In genomic region chr5:148450924-148451323, GRCm38 (mm10) we compare ENCODE assay signal across 10 mouse cellular contexts. TPM values are rescaled to one million over a fixed set of nuclear protein-coding genes. Genes with fewer than 3 reads are reported as not detected.
DNase-seq lines count a peak whose midpoint lies in the region; ATAC-seq and TF ChIP-seq lines count a peak whose summit lies in the region.
"Had no signal": no experiment of that assay in that cellular context is flagged by ENCODE, and none has a peak within 500 bp of the region (broad histone marks: within the 10 kb centered on the region; RNA-seq: fewer than 3 reads in every experiment).

No protein-coding gene starts in this region.

- no peak overlapping the region for H3K4me3 ChIP-seq in neural tube, embryonic 11.5 days (ENCODE audit: low read depth, low read length)
- H3K4me3 ChIP-seq in intestine, embryonic 14.5 days (ENCODE audit: low read depth, low read length) = no peak overlapping the region
- H3K4me3 ChIP-seq in olfactory bulb, adult 2 months (ENCODE audit: insufficient read depth, low read depth, low read length) = no peak overlapping the region
- H3K4me3 ChIP-seq: erythroblast, embryonic 14.5 days; neural tube, embryonic 13.5 days had no signal

- H3K36me3 ChIP-seq in neural tube, embryonic 11.5 days (ENCODE audit: control insufficient read depth, insufficient read depth, low read length) = no peaks in the 10 kb centered on the region
- H3K36me3 ChIP-seq in intestine, embryonic 14.5 days (ENCODE audit: control insufficient read depth, insufficient read depth, low read length) = no peaks in the 10 kb centered on the region
- H3K36me3 ChIP-seq: neural tube, embryonic 13.5 days had no signal

- H3K4me1 ChIP-seq in neural tube, embryonic 11.5 days (ENCODE audit: control insufficient read depth, insufficient read depth, low read length) = no peaks in the 10 kb centered on the region
- H3K4me1 ChIP-seq in intestine, embryonic 14.5 days (replicated peaks; ENCODE audit: control insufficient read depth, insufficient read depth, low read length) = no peaks in the 10 kb centered on the region
- H3K4me1 ChIP-seq in olfactory bulb, adult 2 months (ENCODE audit: control insufficient read depth, insufficient read depth, low read length) = peaks cover 8% of the 10 kb centered on the region

- intact Hi-C loops in left cerebral cortex, postnatal 36 days (cut with DNase I) = loop anchor here (1.0 to 5.0 kb wide), 3 partner anchors 49 to 341 kb away; no protein-coding TSS in a partner anchor

- ATAC-seq in neural tube, embryonic 11.5 days (ENCODE audit: insufficient read depth, low FRiP score, low TSS enrichment) = no peak
- peak; percentile 65; the same call in 1 of the 2 replicates for ATAC-seq in frontal cortex, adult (ENCODE audit: low TSS enrichment)
- no peak; the same call in 1 of the 2 replicates for ATAC-seq in intestine, embryonic 14.5 days (replicated peaks; ENCODE audit: low FRiP score, low TSS enrichment, low read depth)

- H3K27ac ChIP-seq in neural tube, embryonic 11.5 days (ENCODE audit: low read depth, low read length) = no peak overlapping the region
- no peak overlapping the region for H3K27ac ChIP-seq in intestine, embryonic 14.5 days (ENCODE audit: low read depth)
- H3K27ac ChIP-seq in olfactory bulb, adult 2 months (ENCODE audit: insufficient read depth, low read depth, low read length) = no peak overlapping the region
- H3K27ac ChIP-seq: neural tube, embryonic 13.5 days had no signal

- TF ChIP-seq POLR2A in olfactory bulb, adult 2 months (IDR thresholded peaks at IDR 0.05; ENCODE audit: insufficient read depth, low read depth, low read length) = no peak

- H3K4me2 ChIP-seq in neural tube, embryonic 11.5 days (ENCODE audit: low read depth) = no peak overlapping the region
- no peak overlapping the region for H3K4me2 ChIP-seq in intestine, embryonic 14.5 days (ENCODE audit: low read length)
- H3K4me2 ChIP-seq: neural tube, embryonic 13.5 days had no signal

- no peak overlapping the region for H3K9ac ChIP-seq in neural tube, embryonic 11.5 days (ENCODE audit: low read length)
- no peak overlapping the region for H3K9ac ChIP-seq in intestine, embryonic 14.5 days (ENCODE audit: low read length)
- H3K9ac ChIP-seq: neural tube, embryonic 13.5 days had no signal

- TF ChIP-seq CTCF in olfactory bulb, adult 2 months (IDR thresholded peaks at IDR 0.05; ENCODE audit: insufficient read depth, low read depth, low read length) = peak; percentile 24

- DNase-seq in neural tube, embryonic 11.5 days (ENCODE audit: low spot score) = peak; percentile 32
- no peak for DNase-seq in neural tube, embryonic 10.5 days (ENCODE audit: extremely low spot score, low spot score)
- DNase-seq in brain, adult 2 months (ENCODE audit: low read depth, low spot score) = peak; percentile 78
- DNase-seq in intestine, embryonic 14.5 days (ENCODE audit: low spot score) = peak; percentile 60
- peak; percentile 37 to 43 for DNase-seq in left cerebral cortex, postnatal 36 days (ENCODE audit: low spot score in 2 of 2)
- DNase-seq in thymus, postnatal 10 days (ENCODE audit: low spot score in 2 of 2) = peak; percentile 53 to 87

- no peaks in the 10 kb centered on the region for H3K9me3 ChIP-seq in neural tube, embryonic 11.5 days (ENCODE audit: control insufficient read depth, low read length)
- H3K9me3 ChIP-seq in intestine, embryonic 14.5 days (ENCODE audit: control insufficient read depth, low read length) = no peaks in the 10 kb centered on the region
- H3K9me3 ChIP-seq: neural tube, embryonic 13.5 days had no signal

- H3K27me3 ChIP-seq in neural tube, embryonic 11.5 days (ENCODE audit: control insufficient read depth, insufficient read depth, low read length) = no peaks in the 10 kb centered on the region
- H3K27me3 ChIP-seq in intestine, embryonic 14.5 days (replicated peaks; ENCODE audit: control insufficient read depth, insufficient read depth, low read length) = no peaks in the 10 kb centered on the region
- H3K27me3 ChIP-seq: neural tube, embryonic 13.5 days had no signal

- 47% methylated on average over 11 of the region's 11 CpGs for WGBS in neural tube, embryonic 11.5 days
- 32% methylated on average over 11 of the region's 11 CpGs for WGBS in intestine, embryonic 14.5 days
- 41% methylated on average over 11 of the region's 11 CpGs for WGBS in olfactory bulb, adult 2 months

RNA-seq across cellular contexts. Expression of gene Slc7a1, which starts 51.2 kb away (rescaled TPM):
- polyA plus RNA-seq in neural tube, embryonic 11.5 days (2014; fragmentation: Nextera tagmentation; extraction: Ambion mirVana) = 27.1 and 28.5 TPM in 2 replicates
- polyA plus RNA-seq in intestine, embryonic 14.5 days (2014; fragmentation: Nextera tagmentation; extraction: Ambion mirVana) = 36.9 and 43.8 TPM in 2 replicates
- 10 to 100 TPM; 28.1 to 28.5 TPM for total RNA-seq in left cerebral cortex, postnatal 36 days (2021)
- not detected in 2 replicates for polyA plus RNA-seq in olfactory bulb, adult 2 months (2012; ENCODE audit: insufficient read depth, insufficient read length, low replicate concordance, missing spikeins)

Comparison
In these comparisons a context has a peak if more than half of its experiments do, and no peak if none do; other contexts are left out.
1. RNA of gene Slc7a1, which starts 51.2 kb away (polyA plus RNA-seq): 36.9 to 43.8 TPM in intestine, embryonic 14.5 days and 27.1 to 28.5 TPM in neural tube, embryonic 11.5 days; not detected in olfactory bulb, adult 2 months; every median in the first group is over 10 times any median in the second.